Mouse (Mus musculus): ENCODE measurements around the gene Atp6v1g3. TPM values are rescaled to one million over a fixed set of nuclear protein-coding genes. Genes with fewer than 3 reads are reported as not detected.
A peak's percentile ranks its signal among the peaks of the same experiment; 100 is the strongest.

Gene Atp6v1g3
- polyA plus RNA-seq, 1 experiment from 2014 or later, result not detected

DNA sequence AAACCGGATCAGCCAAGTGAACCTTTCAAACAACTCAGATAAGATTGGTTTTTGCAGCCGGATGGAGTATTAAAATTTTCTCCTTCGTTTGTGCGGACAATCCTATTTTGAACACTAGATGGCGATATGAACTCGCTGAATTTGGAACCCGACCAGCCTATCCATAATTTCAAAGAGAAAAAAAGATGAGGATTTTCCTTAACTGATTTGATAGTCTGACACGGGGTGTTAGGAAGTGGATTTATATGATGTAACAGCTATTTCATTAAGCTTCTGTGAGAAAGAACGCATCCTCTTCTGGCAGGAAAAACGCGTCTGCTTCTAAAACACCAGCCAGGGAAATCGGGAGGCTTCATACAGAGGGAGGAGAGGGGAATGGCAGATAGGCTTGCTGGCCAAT is 54.8 kb downstream of the Atp6v1g3 start:
- ATAC-seq (replicated peaks), result peak; percentile 65
- Histone ChIP-seq H3K27me3 (replicated peaks) (no peaks in the 10 kb centered on the region), H3K4me1 (peaks cover 25% of the 10 kb centered on the region), H3K9me3 (no peaks in the 10 kb centered on the region), H3K27ac (peak overlapping the region; percentile 75), H3K36me3 (replicated peaks) (no peaks in the 10 kb centered on the region), H3K9ac (peak overlapping the region; percentile 29), H3K4me3 (peak overlapping the region; percentile 23), H3K4me2 (peak overlapping the region; percentile 42)
- WGBS, result 5% methylated on average over 12 of the region's 12 CpGs

- ATAC-seq (replicated peaks), result no peak
- H3K4me3 ChIP-seq, result no peak overlapping the region
- WGBS, result 93% methylated on average over 2 of the region's 2 CpGs
Observed at GRCm38 (mm10) chr1:138330556-138330955, 57.0 kb downstream of the Atp6v1g3 start.

GRCm38 (mm10) chr1:138331596-138331995 is 58.1 kb downstream of the Atp6v1g3 start:
- no peak for ATAC-seq (replicated peaks)
- Histone ChIP-seq H3K36me3 (replicated peaks) (no peaks in the 10 kb centered on the region), H3K9me3 (no peaks in the 10 kb centered on the region), H3K27ac (no peak overlapping the region), H3K4me2 (no peak overlapping the region), H3K4me3 (no peak overlapping the region), H3K9ac (no peak overlapping the region), H3K27me3 (replicated peaks) (no peaks in the 10 kb centered on the region), H3K4me1 (peaks cover 12% of the 10 kb centered on the region)
- 80% methylated on average over 4 of the region's 4 CpGs for WGBS

More at GRCm38 (mm10) chr1:138330556-138330955, 57.0 kb downstream of the Atp6v1g3 start:
- H3K36me3 ChIP-seq (replicated peaks), result no peaks in the 10 kb centered on the region
- H3K27me3 ChIP-seq (replicated peaks), result no peaks in the 10 kb centered on the region
- no peak overlapping the region for H3K9ac ChIP-seq
- H3K4me2 ChIP-seq, result no peak overlapping the region
- peaks cover 23% of the 10 kb centered on the region for H3K4me1 ChIP-seq
- no peak overlapping the region for H3K27ac ChIP-seq
- no peaks in the 10 kb centered on the region for H3K9me3 ChIP-seq

DNA sequence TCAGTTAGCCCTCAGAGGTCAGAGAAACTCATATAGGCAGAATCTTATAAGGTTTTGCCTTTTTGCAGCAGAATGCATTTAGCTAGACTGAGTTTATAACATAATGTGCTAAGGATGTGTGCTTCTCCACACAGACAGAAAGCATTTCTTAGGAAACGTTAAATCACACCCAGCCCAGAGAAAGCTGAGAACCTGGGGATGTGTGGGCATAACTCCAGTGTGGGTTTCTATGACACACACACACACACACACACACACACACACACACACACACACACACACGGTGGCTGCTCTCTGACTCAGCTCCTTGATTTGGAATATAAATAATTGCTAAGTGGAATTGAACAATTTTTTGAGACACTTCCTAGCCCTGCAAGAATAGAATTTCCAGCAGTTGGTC is 61.2 kb downstream of the Atp6v1g3 start:
- ATAC-seq (replicated peaks), result no peak
- Histone ChIP-seq H3K4me3 (no peak overlapping the region), H3K4me2 (no peak overlapping the region), H3K9me3 (no peaks in the 10 kb centered on the region), H3K27me3 (replicated peaks) (no peaks in the 10 kb centered on the region), H3K36me3 (replicated peaks) (no peaks in the 10 kb centered on the region), H3K9ac (no peak overlapping the region), H3K27ac (no peak overlapping the region), H3K4me1 (no peaks in the 10 kb centered on the region)
- 56% methylated on average over 2 of the region's 2 CpGs for WGBS

- H3K27me3 ChIP-seq (replicated peaks), result no peaks in the 10 kb centered on the region
- H3K9me3 ChIP-seq, result no peaks in the 10 kb centered on the region
- H3K4me2 ChIP-seq, result no peak overlapping the region
- H3K4me1 ChIP-seq, result no peaks in the 10 kb centered on the region
- 86% methylated on average over 2 of the region's 2 CpGs for whole genome bisulfite sequencing
- no peak overlapping the region for H3K9ac ChIP-seq
- ATAC-seq (replicated peaks), result no peak
- H3K4me3 ChIP-seq, result no peak overlapping the region
- H3K27ac ChIP-seq, result no peak overlapping the region
- no peaks in the 10 kb centered on the region for H3K36me3 ChIP-seq (replicated peaks)
Observed at GRCm38 (mm10) chr1:138337417-138337816, 63.9 kb downstream of the Atp6v1g3 start.

Other genes with a start within 250 kb of the Atp6v1g3 start
- gene Ptprc, start 98.0 kb upstream of the Atp6v1g3 start, polyA plus RNA-seq (2015; fragmentation: Nextera tagmentation; extraction: Ambion mirVana), result 1.1 and 1.2 TPM in 2 replicates

Measured in midbrain, embryonic 15.5 days (tissue).